Mouse (Mus musculus): ENCODE results near the gene Nynrin. TPM values are rescaled to one million over a fixed set of nuclear protein-coding genes. Genes with fewer than 3 reads are reported as not detected.

Nynrin gene
- polyA plus RNA-seq, 1 experiment from 2014 or later: 8.4 TPM

- H3K4me1 ChIP-seq (ENCODE audit: control insufficient read depth, insufficient read depth, low read depth, low read length): peaks cover 13% of the 10 kb centered on the region
- peak overlapping the region; percentile 64; the same call in 1 of the 2 replicates for H3K4me3 ChIP-seq (ENCODE audit: low read length)
- ATAC-seq: no peak
- no peak overlapping the region for H3K27ac ChIP-seq (ENCODE audit: low read depth, low read length)
- H3K4me2 ChIP-seq (ENCODE audit: low read length): peak overlapping the region; percentile 86
- H3K36me3 ChIP-seq (ENCODE audit: control insufficient read depth, insufficient read depth, low read length): peaks cover 36% of the 10 kb centered on the region
- H3K9ac ChIP-seq (ENCODE audit: low read depth, low read length): no peak overlapping the region
- H3K9me3 ChIP-seq (ENCODE audit: control insufficient read depth, low read length): no peaks in the 10 kb centered on the region
- H3K27me3 ChIP-seq (replicated peaks; ENCODE audit: control insufficient read depth, insufficient read depth, low read length): no peaks in the 10 kb centered on the region
- 92% methylated on average over 7 of the region's 7 CpGs for WGBS
Measured at GRCm38 (mm10) chr14:55898947-55899346, 45.1 kb downstream of the Nynrin start.

GRCm38 (mm10) chr14:55899701-55900413, 46.0 kb downstream of the Nynrin start, which contains the start of gene Sdr39u1:
Sdr39u1 (minus strand) TSS chr14:55900293.
- 4% methylated on average over 39 of the region's 39 CpGs for WGBS
- Histone ChIP-seq H3K4me3 (ENCODE audit: low read length) (peak within 1 kb of the TSS; percentile 64), H3K36me3 (ENCODE audit: control insufficient read depth, insufficient read depth, low read length) (peaks cover 28% of the 10 kb centered on the region), H3K27ac (ENCODE audit: low read depth, low read length) (peak within 1 kb of the TSS; percentile 84), H3K4me2 (ENCODE audit: low read length) (peak within 1 kb of the TSS; percentile 86), H3K27me3 (replicated peaks; ENCODE audit: control insufficient read depth, insufficient read depth, low read length) (no peaks in the 10 kb centered on the region), H3K9me3 (ENCODE audit: control insufficient read depth, low read length) (no peaks in the 10 kb centered on the region), H3K4me1 (ENCODE audit: control insufficient read depth, insufficient read depth, low read depth, low read length) (peaks cover 13% of the 10 kb centered on the region), H3K9ac (ENCODE audit: low read depth, low read length) (peak within 1 kb of the TSS; percentile 88)
- ATAC-seq: peak; percentile 97

GRCm38 (mm10) chr14:55900414-55900755, 46.6 kb downstream of the Nynrin start:
- H3K27ac ChIP-seq (ENCODE audit: low read depth, low read length): peak overlapping the region; percentile 84
- ATAC-seq: peak; percentile 73
- 6% methylated on average over 12 of the region's 12 CpGs for WGBS

GRCm38 (mm10) chr14:55905518-55905917, 51.7 kb downstream of the Nynrin start:
- H3K4me2 ChIP-seq (ENCODE audit: low read length): no peak overlapping the region
- no peak overlapping the region for H3K9ac ChIP-seq (ENCODE audit: low read depth, low read length)
- H3K36me3 ChIP-seq (ENCODE audit: control insufficient read depth, insufficient read depth, low read length): no peaks in the 10 kb centered on the region
- H3K27me3 ChIP-seq (replicated peaks; ENCODE audit: control insufficient read depth, insufficient read depth, low read length): no peaks in the 10 kb centered on the region
- WGBS: 34% methylated on average over 1 of the region's 1 CpGs
- H3K27ac ChIP-seq (ENCODE audit: low read depth, low read length): no peak overlapping the region
- no peaks in the 10 kb centered on the region for H3K9me3 ChIP-seq (ENCODE audit: control insufficient read depth, low read length)
- no peak for ATAC-seq
- no peak overlapping the region for H3K4me3 ChIP-seq (ENCODE audit: low read length)
- H3K4me1 ChIP-seq (ENCODE audit: control insufficient read depth, insufficient read depth, low read depth, low read length): peaks cover 6% of the 10 kb centered on the region

More at GRCm38 (mm10) chr14:55900414-55900755, 46.6 kb downstream of the Nynrin start:
- Histone ChIP-seq H3K27me3 (replicated peaks; ENCODE audit: control insufficient read depth, insufficient read depth, low read length) (no peaks in the 10 kb centered on the region), H3K4me1 (ENCODE audit: control insufficient read depth, insufficient read depth, low read depth, low read length) (peaks cover 13% of the 10 kb centered on the region), H3K4me2 (ENCODE audit: low read length) (peak overlapping the region; percentile 86), H3K9ac (ENCODE audit: low read depth, low read length) (peak overlapping the region; percentile 88), H3K4me3 (ENCODE audit: low read length) (peak overlapping the region; percentile 64), H3K9me3 (ENCODE audit: control insufficient read depth, low read length) (no peaks in the 10 kb centered on the region), H3K36me3 (ENCODE audit: control insufficient read depth, insufficient read depth, low read length) (peaks cover 27% of the 10 kb centered on the region)

GRCm38 (mm10) chr14:55913406-55913805, 59.6 kb downstream of the Nynrin start:
- H3K27ac ChIP-seq (ENCODE audit: low read depth, low read length): no peak overlapping the region
- 63% methylated on average over 4 of the region's 4 CpGs for WGBS
- no peaks in the 10 kb centered on the region for H3K36me3 ChIP-seq (ENCODE audit: control insufficient read depth, insufficient read depth, low read length)
- no peak overlapping the region for H3K4me3 ChIP-seq (ENCODE audit: low read length)
- peaks cover 2% of the 10 kb centered on the region; the same call in 1 of the 2 replicates for H3K9me3 ChIP-seq (ENCODE audit: control insufficient read depth, low read length)
- H3K27me3 ChIP-seq (replicated peaks; ENCODE audit: control insufficient read depth, insufficient read depth, low read length): no peaks in the 10 kb centered on the region
- no peaks in the 10 kb centered on the region for H3K4me1 ChIP-seq (ENCODE audit: control insufficient read depth, insufficient read depth, low read depth, low read length)
- no peak for ATAC-seq
- H3K9ac ChIP-seq (ENCODE audit: low read depth, low read length): no peak overlapping the region
- no peak overlapping the region for H3K4me2 ChIP-seq (ENCODE audit: low read length)

GRCm38 (mm10) chr14:55918240-55919082, 64.7 kb downstream of the Nynrin start:
- Histone ChIP-seq H3K27me3 (replicated peaks; ENCODE audit: control insufficient read depth, insufficient read depth, low read length) (no peaks in the 10 kb centered on the region), H3K9ac (ENCODE audit: low read depth, low read length) (peak overlapping the region; percentile 58), H3K27ac (ENCODE audit: low read depth, low read length) (no peak overlapping the region), H3K36me3 (ENCODE audit: control insufficient read depth, insufficient read depth, low read length) (no peaks in the 10 kb centered on the region), H3K4me2 (ENCODE audit: low read length) (peak overlapping the region; percentile 38), H3K4me1 (ENCODE audit: control insufficient read depth, insufficient read depth, low read depth, low read length) (no peaks in the 10 kb centered on the region), H3K4me3 (ENCODE audit: low read length) (no peak overlapping the region), H3K9me3 (ENCODE audit: control insufficient read depth, low read length) (peaks cover 2% of the 10 kb centered on the region; the same call in 1 of the 2 replicates)
- WGBS: 41% methylated on average over 14 of the region's 14 CpGs
- ATAC-seq: peak; percentile 90

GRCm38 (mm10) chr14:55922475-55923232, 68.8 kb downstream of the Nynrin start:
- H3K4me2 ChIP-seq (ENCODE audit: low read length): no peak overlapping the region
- H3K9ac ChIP-seq (ENCODE audit: low read depth, low read length): no peak overlapping the region
- WGBS: 86% methylated on average over 7 of the region's 7 CpGs
- H3K4me1 ChIP-seq (ENCODE audit: control insufficient read depth, insufficient read depth, low read depth, low read length): no peaks in the 10 kb centered on the region
- no peaks in the 10 kb centered on the region for H3K9me3 ChIP-seq (ENCODE audit: control insufficient read depth, low read length)
- H3K27me3 ChIP-seq (replicated peaks; ENCODE audit: control insufficient read depth, insufficient read depth, low read length): no peaks in the 10 kb centered on the region
- no peaks in the 10 kb centered on the region for H3K36me3 ChIP-seq (ENCODE audit: control insufficient read depth, insufficient read depth, low read length)
- H3K4me3 ChIP-seq (ENCODE audit: low read length): no peak overlapping the region
- H3K27ac ChIP-seq (ENCODE audit: low read depth, low read length): no peak overlapping the region
- no peak for ATAC-seq
